Mouse (Mus musculus): ENCODE data around the gene Jag2. TPM values are rescaled to one million over a fixed set of nuclear protein-coding genes. Genes with fewer than 3 reads are reported as not detected.

The Jag2 gene
- polyA plus RNA-seq, 2 experiments, result 0.09 to 0.51 TPM

DNA sequence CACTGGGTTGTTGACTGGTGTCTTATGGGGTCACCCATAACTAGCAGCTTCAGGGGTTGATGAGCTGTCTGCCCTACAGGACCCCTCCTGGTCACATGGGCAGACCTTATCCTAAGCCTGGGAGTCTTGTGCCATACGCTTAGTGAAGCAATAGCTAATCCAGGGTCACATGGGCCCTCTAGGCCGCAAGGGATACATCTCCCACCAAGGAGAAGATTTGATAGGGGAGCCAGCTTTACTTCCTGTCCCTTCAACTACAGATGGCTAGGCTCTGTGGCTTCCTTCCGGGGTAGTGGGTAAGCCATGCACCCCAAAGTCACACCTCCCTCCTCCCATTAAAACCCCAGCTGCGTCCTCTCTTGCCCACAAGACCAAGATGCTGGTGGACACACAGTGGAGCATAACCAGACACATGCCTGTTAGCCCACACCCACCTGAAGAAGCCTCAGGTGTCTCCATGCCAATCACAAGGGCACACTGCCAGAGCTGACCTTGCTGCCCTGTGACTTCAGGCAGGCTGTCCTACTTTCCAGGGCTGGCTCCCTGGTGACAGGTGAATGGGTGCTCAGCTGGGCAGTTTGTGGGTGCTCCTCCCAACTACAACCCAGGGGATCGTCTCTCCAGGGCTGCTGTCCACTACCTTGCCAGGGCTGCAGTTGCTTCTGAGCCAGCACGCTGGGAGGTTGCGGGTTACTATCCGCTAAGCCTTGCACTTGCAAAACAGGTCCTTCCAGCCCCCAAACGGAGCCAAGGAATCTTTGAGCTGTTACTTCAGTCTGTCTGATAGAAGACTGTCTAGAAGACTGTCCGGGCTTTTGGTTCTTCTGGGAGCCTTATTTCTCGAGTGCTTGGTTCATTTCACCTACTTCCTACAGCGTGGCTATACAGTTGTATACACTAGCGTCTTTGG is 61.1 kb downstream of the Jag2 start, which contains the start of gene Gpr132:
Gene Gpr132, minus strand, starts transcription at position 51 of the 910 bp plus-strand sequence.
- no peak within 1 kb of the TSS for H3K4me2 ChIP-seq (ENCODE audit: low read depth)
- no peaks in the 10 kb centered on the region for H3K36me3 ChIP-seq (replicated peaks; ENCODE audit: control insufficient read depth, insufficient read depth, low read depth)
- no peak within 1 kb of the TSS for H3K27ac ChIP-seq
- WGBS (ENCODE audit: insufficient replicate concordance), result 47% methylated on average over 13 of the region's 13 CpGs
- H3K4me3 ChIP-seq (ENCODE audit: insufficient read depth in 1 of 2, low read depth in 2 of 2, low read length in 2 of 2), result no peak within 1 kb of the TSS
- peaks cover 0 to 7% of the 10 kb centered on the region in 2 experiments; a peak in 2 of 4 replicates for H3K4me1 ChIP-seq (replicated peaks; ENCODE audit: control insufficient read depth in 2 of 2, insufficient read depth in 2 of 2, low read length in 1 of 2)
- no peak for DNase-seq (ENCODE audit: low read depth in 3 of 3, low spot score in 3 of 3)
- H3K9ac ChIP-seq (replicated peaks), result no peak within 1 kb of the TSS
- ATAC-seq (ENCODE audit: insufficient read depth), result no peak
- H3K27me3 ChIP-seq (ENCODE audit: control insufficient read depth, insufficient read depth, low read length), result no peaks in the 10 kb centered on the region; the same call in 1 of the 2 replicates
- H3K9me3 ChIP-seq (ENCODE audit: control insufficient read depth, low read length), result no peaks in the 10 kb centered on the region
- TF ChIP-seq EP300 (IDR thresholded peaks at IDR 0.05; ENCODE audit: low read depth), result no peak
- no peak for TF ChIP-seq CTCF (IDR thresholded peaks at IDR 0.05; ENCODE audit: low read depth)

DNA sequence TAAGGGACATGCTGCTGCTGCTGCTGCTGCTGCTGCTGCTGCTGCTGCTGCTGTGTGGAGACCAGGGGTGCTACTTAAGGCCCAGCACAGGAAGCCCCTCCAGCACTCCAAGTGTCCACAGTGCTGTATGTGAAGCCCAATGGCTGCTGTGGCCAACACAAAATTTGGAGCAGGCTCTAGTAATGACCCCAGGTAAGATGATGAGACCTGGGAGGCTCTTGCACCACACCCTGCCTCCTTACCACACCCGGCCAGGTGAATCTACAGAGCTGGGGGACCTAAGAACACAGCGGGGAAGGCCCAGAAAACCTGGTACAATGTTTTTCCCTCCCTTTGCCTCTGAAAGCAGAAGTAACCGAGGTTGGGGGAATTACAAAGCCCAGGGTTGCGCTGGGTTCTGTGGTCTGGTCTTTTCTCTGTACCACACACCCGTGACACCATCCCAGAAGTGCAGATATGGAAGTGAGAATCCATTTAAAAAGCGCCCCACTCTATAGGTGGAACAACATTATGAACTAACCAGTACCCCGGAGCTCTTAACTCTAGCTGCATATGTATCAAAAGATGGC is 62.4 kb downstream of the Jag2 start:
- Histone ChIP-seq H3K27ac (no peak overlapping the region), H3K4me1 (replicated peaks; ENCODE audit: control insufficient read depth in 2 of 2, insufficient read depth in 2 of 2, low read length in 1 of 2) (peaks cover 0 to 7% of the 10 kb centered on the region in 2 experiments; a peak in 2 of 4 replicates)

GRCm38 (mm10) chr12:112866467-112867080 is 63.0 kb downstream of the Jag2 start:
- Histone ChIP-seq H3K4me2 (ENCODE audit: low read depth) (no peak overlapping the region), H3K27ac (no peak overlapping the region), H3K9me3 (ENCODE audit: control insufficient read depth, low read length) (no peaks in the 10 kb centered on the region), H3K9ac (replicated peaks) (no peak overlapping the region), H3K4me3 (ENCODE audit: insufficient read depth in 1 of 2, low read depth in 2 of 2, low read length in 2 of 2) (no peak overlapping the region), H3K4me1 (replicated peaks; ENCODE audit: control insufficient read depth in 2 of 2, insufficient read depth in 2 of 2, low read length in 1 of 2) (peaks cover 0 to 7% of the 10 kb centered on the region in 2 experiments; a peak in 2 of 4 replicates), H3K36me3 (replicated peaks; ENCODE audit: control insufficient read depth, insufficient read depth, low read depth) (no peaks in the 10 kb centered on the region), H3K27me3 (ENCODE audit: control insufficient read depth, insufficient read depth, low read length) (no peaks in the 10 kb centered on the region; the same call in 1 of the 2 replicates)
- 67% methylated on average over 8 of the region's 8 CpGs for WGBS (ENCODE audit: insufficient replicate concordance)
- no peak for ATAC-seq (ENCODE audit: insufficient read depth)
- no peak for TF ChIP-seq EP300 (IDR thresholded peaks at IDR 0.05; ENCODE audit: low read depth)
- TF ChIP-seq CTCF (IDR thresholded peaks at IDR 0.05; ENCODE audit: low read depth), result no peak
- no peak for DNase-seq (ENCODE audit: low read depth in 3 of 3, low spot score in 3 of 3)

More for the DNA sequence above, 62.4 kb downstream of the Jag2 start:
- no peaks in the 10 kb centered on the region; the same call in 1 of the 2 replicates for H3K27me3 ChIP-seq (ENCODE audit: control insufficient read depth, insufficient read depth, low read length)
- H3K4me2 ChIP-seq (ENCODE audit: low read depth), result no peak overlapping the region
- DNase-seq (ENCODE audit: low read depth in 3 of 3, low spot score in 3 of 3) (no peak), ATAC-seq (ENCODE audit: insufficient read depth) (no peak)
- no peak overlapping the region for H3K9ac ChIP-seq (replicated peaks)
- H3K36me3 ChIP-seq (replicated peaks; ENCODE audit: control insufficient read depth, insufficient read depth, low read depth), result no peaks in the 10 kb centered on the region
- no peak for TF ChIP-seq EP300 (IDR thresholded peaks at IDR 0.05; ENCODE audit: low read depth)
- H3K4me3 ChIP-seq (ENCODE audit: insufficient read depth in 1 of 2, low read depth in 2 of 2, low read length in 2 of 2), result no peak overlapping the region
- H3K9me3 ChIP-seq (ENCODE audit: control insufficient read depth, low read length), result no peaks in the 10 kb centered on the region
- WGBS (ENCODE audit: insufficient replicate concordance), result 42% methylated on average over 7 of the region's 7 CpGs

GRCm38 (mm10) chr12:112864804-112865203 is 64.8 kb downstream of the Jag2 start:
- H3K9ac ChIP-seq (replicated peaks), result no peak overlapping the region
- no peaks in the 10 kb centered on the region for H3K36me3 ChIP-seq (replicated peaks; ENCODE audit: control insufficient read depth, insufficient read depth, low read depth)
- no peak for DNase-seq (ENCODE audit: low read depth in 3 of 3, low spot score in 3 of 3)
- TF ChIP-seq EP300 (IDR thresholded peaks at IDR 0.05; ENCODE audit: low read depth) (no peak), CTCF (IDR thresholded peaks at IDR 0.05; ENCODE audit: low read depth) (no peak)
- H3K4me2 ChIP-seq (ENCODE audit: low read depth), result no peak overlapping the region
- H3K4me1 ChIP-seq (replicated peaks; ENCODE audit: control insufficient read depth in 2 of 2, insufficient read depth in 2 of 2, low read length in 1 of 2), result peaks cover 0 to 5% of the 10 kb centered on the region in 2 experiments; a peak in 1 of 4 replicates
- H3K9me3 ChIP-seq (ENCODE audit: control insufficient read depth, low read length), result no peaks in the 10 kb centered on the region
- no peak overlapping the region for H3K4me3 ChIP-seq (ENCODE audit: insufficient read depth in 1 of 2, low read depth in 2 of 2, low read length in 2 of 2)
- no peak overlapping the region for H3K27ac ChIP-seq
- no peaks in the 10 kb centered on the region for H3K27me3 ChIP-seq (ENCODE audit: control insufficient read depth, insufficient read depth, low read length)
- ATAC-seq (ENCODE audit: insufficient read depth), result no peak
- WGBS (ENCODE audit: insufficient replicate concordance), result 42% methylated on average over 7 of the region's 7 CpGs
